Mouse (Mus musculus) macrophage (primary cell): ENCODE measurements around the gene Lamc3. TPM values are rescaled to one million over a fixed set of nuclear protein-coding genes. Genes with fewer than 3 reads are reported as not detected.

ENCODE experiments used
- H3K27ac ChIP-seq: fragments of 350-480 bp; formaldehyde crosslinking; 2 replicates; pipeline ENCODE4 v1.9.0; 2021
- H3K36me3 ChIP-seq: fragments of 350-480 bp; formaldehyde crosslinking; 2 replicates; pipeline ENCODE4 v1.9.0; 2021; ENCODE audit errors: inconsistent target
- H3K4me3 ChIP-seq: fragments of 350-480 bp; formaldehyde crosslinking; 2 replicates; pipeline ENCODE4 v1.9.0; 2021; ENCODE audit errors: inconsistent target
- H3K79me2 ChIP-seq: fragments of 350-480 bp; formaldehyde crosslinking; 2 replicates; pipeline ENCODE4 v1.9.0; 2021; ENCODE audit errors: inconsistent target
- WGBS: methylation state at CpG from one replicate; pipeline ENCODE4 v1.1.7; 2026; ENCODE audit warnings: inconsistent platforms; ENCODE audit not compliant: missing documents; 5-methylcytosine and 5-hydroxymethylcytosine counted together
- polyA plus RNA-seq: library from polyadenylated mRNA; stranded (reverse); fragments of 250-400 nt; gene quantifications from 3 replicates; pipeline ENCODE4 v1.2.4, GENCODE M21; 2018; ENCODE audit warnings: inconsistent platforms

Gene Lamc3
- polyA plus RNA-seq, 1 experiment from 2014 or later, result not detected

DNA sequence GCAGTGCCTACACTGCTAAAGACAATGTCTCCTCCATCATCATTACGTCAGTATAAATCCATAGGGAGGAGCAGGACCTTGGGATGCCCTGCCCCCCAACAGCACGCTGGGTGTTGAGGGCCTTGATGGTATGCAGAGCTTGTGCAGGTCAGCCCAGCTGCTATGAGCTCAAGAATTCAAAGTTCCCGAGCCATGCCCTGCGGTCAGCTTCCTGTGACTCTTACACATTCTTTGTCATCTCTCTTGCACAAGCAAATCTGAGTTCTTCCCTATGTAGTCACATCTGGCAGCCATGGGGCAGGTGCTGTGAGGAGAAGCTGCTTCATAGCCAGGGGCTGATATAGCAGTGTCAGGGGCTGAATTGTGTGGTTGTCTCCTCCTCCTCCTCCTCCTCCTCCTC lies 48.0 kb downstream of the Lamc3 start:
- Histone ChIP-seq H3K4me3 (no peak overlapping the region), H3K36me3 (no peaks in the 10 kb centered on the region), H3K79me2 (no peaks in the 10 kb centered on the region), H3K27ac (no peak overlapping the region)
- 45% methylated on average over 4 of the region's 4 CpGs for WGBS

DNA sequence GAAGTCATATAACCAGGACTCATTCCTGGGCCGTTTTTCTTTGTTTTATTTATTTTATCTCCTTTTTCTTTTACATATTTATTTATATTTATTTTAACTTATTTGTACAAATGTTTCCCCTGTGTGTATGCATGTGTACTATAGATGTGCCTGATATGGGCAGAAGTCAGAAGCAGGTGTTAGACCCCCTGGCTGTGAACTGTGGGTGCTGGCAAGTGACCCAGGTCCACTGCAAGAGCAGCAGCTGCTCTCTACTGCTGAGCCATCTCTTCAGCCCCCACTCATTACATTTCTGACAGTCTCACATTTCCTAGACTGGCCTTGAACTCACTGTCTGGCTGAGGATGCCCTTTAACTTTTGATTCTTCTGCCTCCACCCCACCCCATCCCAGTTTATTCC lies 51.2 kb downstream of the Lamc3 start:
- WGBS, result 88% methylated on average over 1 of the region's 1 CpGs
- no peak overlapping the region for H3K27ac ChIP-seq
- no peak overlapping the region for H3K4me3 ChIP-seq
- H3K36me3 ChIP-seq, result no peaks in the 10 kb centered on the region
- H3K79me2 ChIP-seq, result no peaks in the 10 kb centered on the region

DNA sequence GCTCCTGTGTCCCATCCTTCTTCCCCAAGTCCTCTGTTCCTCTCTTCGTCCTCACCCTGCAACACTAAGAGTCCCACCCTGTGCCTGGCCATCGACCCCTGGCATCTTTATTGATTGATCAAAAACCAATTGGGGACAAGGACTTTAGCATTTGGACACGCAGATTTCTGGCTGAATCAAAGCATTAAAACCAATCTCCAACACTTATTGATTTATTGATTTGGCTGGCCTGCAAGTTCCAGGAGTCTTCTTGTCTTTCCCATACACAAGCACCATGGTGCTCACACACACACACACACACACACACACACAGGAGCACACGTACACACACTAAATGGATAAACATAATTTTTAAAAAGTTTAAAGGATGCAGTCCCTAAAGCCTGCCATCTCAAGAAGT lies 55.9 kb downstream of the Lamc3 start:
- Histone ChIP-seq H3K36me3 (no peaks in the 10 kb centered on the region), H3K4me3 (no peak overlapping the region), H3K79me2 (no peaks in the 10 kb centered on the region), H3K27ac (no peak overlapping the region)
- 44% methylated on average over 4 of the region's 4 CpGs for WGBS

DNA sequence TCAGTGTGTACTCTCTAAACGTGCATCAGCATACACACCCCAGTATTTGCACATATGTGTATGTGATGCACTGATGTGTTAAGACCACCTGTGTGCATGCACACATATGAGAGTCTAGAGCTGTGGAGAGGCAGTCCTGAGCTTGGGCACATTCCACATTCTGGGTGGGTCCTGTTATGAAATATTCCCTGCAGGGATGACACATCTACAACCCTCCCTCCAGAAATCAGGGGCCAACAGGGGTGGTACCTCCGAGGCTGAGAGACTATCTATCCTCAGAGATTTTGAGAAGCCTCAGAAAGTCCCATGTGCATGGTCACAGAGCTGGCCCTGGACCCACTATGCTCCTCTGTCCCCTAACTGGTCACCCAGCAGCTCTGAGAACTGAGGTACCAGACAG lies 58.5 kb downstream of the Lamc3 start:
- Histone ChIP-seq H3K79me2 (no peaks in the 10 kb centered on the region), H3K27ac (no peak overlapping the region), H3K36me3 (no peaks in the 10 kb centered on the region), H3K4me3 (no peak overlapping the region)
- WGBS, result 63% methylated on average over 2 of the region's 2 CpGs

DNA sequence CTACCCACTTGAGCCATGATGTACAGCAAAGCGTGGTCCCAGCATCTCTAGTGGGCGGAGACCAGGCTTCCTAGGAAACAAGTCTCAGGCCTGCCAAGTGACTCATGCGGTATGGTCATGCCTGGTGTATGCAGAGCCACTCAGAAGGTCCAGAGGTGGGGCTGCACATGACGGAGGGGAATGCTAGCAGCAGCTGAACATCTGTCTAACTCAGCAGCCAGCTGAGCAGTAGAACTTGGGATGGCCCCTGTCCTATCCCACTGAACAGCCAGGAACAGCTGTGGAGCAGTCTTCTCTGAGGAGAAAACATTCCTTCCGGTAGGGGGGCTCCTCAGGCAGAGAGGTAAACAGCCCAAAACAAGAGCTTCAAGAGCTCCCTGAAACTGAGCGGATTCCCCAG lies 61.3 kb downstream of the Lamc3 start:
- WGBS, result 85% methylated on average over 6 of the region's 6 CpGs
- Histone ChIP-seq H3K4me3 (no peak overlapping the region), H3K36me3 (no peaks in the 10 kb centered on the region)

DNA sequence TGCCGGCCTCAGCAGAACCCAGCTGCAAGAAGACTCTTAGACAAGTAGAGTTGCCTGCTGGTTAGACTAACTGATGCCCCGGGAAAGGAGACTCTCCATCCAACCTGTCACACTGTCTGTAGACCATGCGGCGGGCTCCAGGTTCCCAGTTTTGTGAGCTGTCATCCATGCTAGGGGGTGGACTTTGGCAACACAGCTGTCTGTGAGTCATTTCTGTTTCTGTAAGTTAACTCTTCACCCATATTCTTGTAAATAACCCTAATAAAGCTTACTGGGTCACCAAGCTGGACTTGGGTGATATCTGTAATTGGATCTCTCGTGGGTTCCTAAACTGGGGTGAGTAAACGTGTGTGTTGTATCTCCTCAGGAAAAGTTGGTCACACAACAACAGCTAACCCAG lies 61.7 kb downstream of the Lamc3 start:
- H3K27ac ChIP-seq, result no peak overlapping the region
- 75% methylated on average over 6 of the region's 6 CpGs for WGBS
- H3K4me3 ChIP-seq, result no peak overlapping the region
- no peaks in the 10 kb centered on the region for H3K79me2 ChIP-seq
- no peaks in the 10 kb centered on the region for H3K36me3 ChIP-seq

More for the DNA sequence above, 61.3 kb downstream of the Lamc3 start:
- Histone ChIP-seq H3K27ac (no peak overlapping the region), H3K79me2 (no peaks in the 10 kb centered on the region)

DNA sequence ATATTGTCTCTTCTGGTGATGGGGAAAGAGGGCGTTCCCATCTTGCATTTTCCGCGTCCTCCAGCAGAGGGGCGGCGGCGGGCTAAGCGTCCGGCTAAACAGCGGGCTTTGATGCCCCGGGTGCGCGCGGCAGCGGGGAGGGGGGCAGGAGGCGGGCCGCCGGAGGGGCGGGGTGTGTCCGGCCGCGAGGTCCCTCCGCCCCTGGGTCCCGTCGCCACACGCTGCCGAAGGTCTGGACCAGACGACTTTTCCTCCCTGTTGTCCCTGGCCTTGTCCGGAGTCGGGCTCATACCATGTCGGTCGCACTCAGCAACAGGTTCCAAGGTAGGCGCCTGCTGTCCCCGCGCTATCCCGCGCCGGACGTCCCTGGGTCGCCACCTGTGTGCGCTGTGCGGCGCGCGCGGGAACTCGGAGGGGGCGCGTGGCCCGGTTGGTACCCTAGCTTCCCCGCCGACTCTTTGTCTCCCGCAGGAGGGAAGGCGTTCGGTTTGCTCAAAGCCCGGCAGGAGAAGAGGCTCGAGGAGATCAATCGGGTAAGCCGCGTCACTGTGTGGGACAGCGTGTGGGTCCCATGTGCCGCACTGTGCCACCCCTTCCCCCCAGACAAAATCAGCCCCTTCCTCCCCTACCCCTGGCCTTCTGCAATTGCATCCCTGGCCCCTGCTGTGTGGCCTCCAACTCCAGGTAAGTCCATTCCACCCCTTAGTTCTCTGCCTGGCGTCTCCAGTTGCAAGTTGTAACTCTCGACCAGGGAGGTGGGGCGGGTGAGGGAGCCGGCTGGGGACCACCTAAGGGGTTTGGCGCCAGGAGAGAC lies 63.2 kb downstream of the Lamc3 start, which contains the start of gene Aif1l:
TSS of gene Aif1l (plus strand) at position 82 of the 814 bp plus-strand sequence.
- Histone ChIP-seq H3K79me2 (no peaks in the 10 kb centered on the region), H3K36me3 (no peaks in the 10 kb centered on the region), H3K4me3 (no peak within 1 kb of the TSS), H3K27ac (no peak within 1 kb of the TSS)
- 2% methylated on average over 53 of the region's 66 CpGs for WGBS

DNA sequence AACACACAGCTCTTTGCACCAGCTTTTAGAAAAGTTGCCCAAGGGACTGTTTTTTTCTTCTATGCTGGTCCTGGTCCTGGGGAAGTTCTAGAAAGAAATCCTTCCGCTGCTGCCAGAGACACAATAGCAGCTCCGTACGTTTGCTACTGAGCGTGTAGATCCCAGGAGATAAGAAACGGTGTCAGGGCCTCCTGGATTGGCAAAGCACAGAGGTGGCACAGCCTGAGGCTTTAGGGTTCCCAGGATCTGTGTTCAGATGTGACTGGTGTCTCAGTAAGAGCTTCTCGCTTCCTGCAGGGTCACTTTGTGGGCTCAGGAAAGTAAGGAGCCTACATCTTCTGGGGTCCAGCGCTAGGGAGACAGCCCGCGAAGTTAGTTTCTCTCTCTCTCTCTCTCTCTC lies 63.9 kb downstream of the Lamc3 start:
- Histone ChIP-seq H3K27ac (no peak overlapping the region), H3K4me3 (no peak overlapping the region), H3K79me2 (no peaks in the 10 kb centered on the region), H3K36me3 (no peaks in the 10 kb centered on the region)
- WGBS, result 47% methylated on average over 9 of the region's 9 CpGs

DNA sequence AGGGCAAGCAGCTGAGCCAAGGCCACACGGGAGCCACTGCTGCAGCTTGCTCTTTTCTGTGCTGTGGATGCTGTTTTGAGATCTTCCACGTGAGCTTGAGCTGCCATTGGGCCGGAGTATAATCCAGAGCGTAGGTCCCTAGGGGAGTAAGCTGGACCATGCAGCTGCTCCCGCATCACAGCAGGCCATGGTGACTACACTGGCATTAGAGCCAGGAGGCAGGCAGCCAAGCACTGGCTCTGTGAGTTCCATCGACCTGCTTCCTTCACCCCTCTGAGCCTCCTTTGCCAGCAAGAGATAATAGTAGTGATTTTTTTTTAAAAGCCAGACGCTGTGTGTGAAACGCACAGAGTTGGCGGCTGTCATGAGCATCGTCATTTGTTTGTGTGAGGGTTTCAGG lies 65.1 kb downstream of the Lamc3 start:
- Histone ChIP-seq H3K79me2 (no peaks in the 10 kb centered on the region), H3K4me3 (no peak overlapping the region), H3K36me3 (no peaks in the 10 kb centered on the region), H3K27ac (no peak overlapping the region)
- 93% methylated on average over 10 of the region's 10 CpGs for WGBS

DNA sequence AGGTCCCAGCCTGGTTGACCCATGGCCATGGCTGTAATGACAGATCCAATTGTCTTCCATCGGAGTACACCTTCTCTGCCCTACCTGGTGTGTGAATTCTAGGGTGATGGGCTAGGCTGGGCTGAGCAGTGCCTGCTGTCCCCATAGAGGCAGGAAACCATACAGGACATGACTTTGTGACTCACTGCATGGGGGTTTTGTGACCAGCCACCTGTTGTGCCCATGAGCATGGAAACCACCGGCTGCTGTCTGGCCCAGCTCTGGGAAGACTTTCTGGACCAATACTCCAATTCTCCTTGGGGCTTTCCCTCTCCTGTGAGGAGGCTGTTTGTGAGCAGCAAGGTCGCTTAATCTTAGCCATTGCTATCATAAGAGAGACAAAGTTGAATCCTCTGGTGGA lies 65.6 kb downstream of the Lamc3 start:
- H3K4me3 ChIP-seq, result no peak overlapping the region
- no peak overlapping the region for H3K27ac ChIP-seq
- 88% methylated on average over 3 of the region's 3 CpGs for WGBS
- no peaks in the 10 kb centered on the region for H3K36me3 ChIP-seq
- H3K79me2 ChIP-seq, result no peaks in the 10 kb centered on the region

DNA sequence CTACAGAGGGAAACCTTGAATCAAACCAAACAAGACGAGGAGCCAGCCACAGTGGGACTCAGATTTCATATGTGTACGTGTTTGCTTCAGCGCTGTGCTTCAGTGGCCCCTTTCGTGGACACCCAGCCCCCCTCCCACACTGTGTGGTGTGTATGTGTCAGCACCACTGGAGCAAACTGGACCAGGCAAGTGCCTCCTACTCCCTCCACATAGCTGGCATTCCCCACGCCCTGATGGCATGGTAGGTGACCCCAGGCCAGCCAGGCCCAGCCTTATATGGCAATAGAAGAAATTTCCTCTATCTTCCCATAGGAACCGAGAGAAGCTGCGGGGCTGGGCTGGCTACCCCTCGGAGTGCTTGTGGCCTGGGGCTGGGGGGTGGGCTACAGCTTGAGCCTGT lies 66.6 kb downstream of the Lamc3 start:
- Histone ChIP-seq H3K27ac (no peak overlapping the region), H3K36me3 (no peaks in the 10 kb centered on the region), H3K4me3 (no peak overlapping the region), H3K79me2 (no peaks in the 10 kb centered on the region)
- WGBS, result 96% methylated on average over 8 of the region's 8 CpGs

DNA sequence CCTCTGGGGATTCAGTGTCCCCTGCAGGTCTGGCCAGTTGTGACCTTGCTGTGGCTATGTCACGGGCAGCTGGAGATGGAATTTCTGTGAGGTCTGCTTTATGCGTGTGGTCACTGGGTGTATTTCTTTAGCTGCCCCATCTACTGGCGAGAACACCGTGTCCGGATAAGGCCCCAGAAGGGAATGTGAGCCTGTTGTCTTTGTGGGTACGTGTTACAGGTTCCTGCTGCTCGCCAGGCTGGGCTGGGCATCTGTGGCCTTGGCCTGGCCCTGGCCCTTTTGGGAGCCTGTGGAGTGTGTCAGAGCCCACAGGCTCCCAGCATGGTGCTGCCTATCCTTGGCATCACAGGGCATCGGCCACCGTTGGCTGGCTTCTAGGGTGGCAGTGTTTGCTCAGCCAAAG lies 67.7 kb downstream of the Lamc3 start:
- Histone ChIP-seq H3K4me3 (no peak overlapping the region), H3K36me3 (no peaks in the 10 kb centered on the region)
- WGBS, result 90% methylated on average over 9 of the region's 9 CpGs

DNA sequence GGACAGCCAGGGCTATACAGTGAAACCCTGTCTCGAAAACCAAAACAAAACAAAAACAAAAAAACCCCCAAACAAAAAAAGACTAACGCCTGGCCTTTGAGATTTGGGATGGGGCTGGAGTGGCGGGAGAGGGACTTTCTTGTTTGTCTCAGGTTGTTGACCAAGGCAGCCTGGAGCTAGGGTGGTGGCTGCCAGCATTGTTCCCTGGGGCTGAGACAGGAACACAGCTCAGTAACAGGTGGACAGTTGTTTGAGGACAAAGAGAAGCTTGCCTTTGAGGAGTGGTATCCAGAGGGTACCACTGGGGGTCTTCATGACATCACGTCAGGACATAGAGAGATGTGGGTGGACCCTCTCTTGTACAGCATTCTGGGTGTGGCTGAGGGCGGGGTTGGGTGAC lies 68.6 kb downstream of the Lamc3 start:
- Histone ChIP-seq H3K27ac (no peak overlapping the region), H3K4me3 (no peak overlapping the region), H3K36me3 (no peaks in the 10 kb centered on the region), H3K79me2 (no peaks in the 10 kb centered on the region)
- 89% methylated on average over 5 of the region's 5 CpGs for WGBS

More for the DNA sequence above, 67.7 kb downstream of the Lamc3 start:
- Histone ChIP-seq H3K79me2 (no peaks in the 10 kb centered on the region), H3K27ac (no peak overlapping the region)

DNA sequence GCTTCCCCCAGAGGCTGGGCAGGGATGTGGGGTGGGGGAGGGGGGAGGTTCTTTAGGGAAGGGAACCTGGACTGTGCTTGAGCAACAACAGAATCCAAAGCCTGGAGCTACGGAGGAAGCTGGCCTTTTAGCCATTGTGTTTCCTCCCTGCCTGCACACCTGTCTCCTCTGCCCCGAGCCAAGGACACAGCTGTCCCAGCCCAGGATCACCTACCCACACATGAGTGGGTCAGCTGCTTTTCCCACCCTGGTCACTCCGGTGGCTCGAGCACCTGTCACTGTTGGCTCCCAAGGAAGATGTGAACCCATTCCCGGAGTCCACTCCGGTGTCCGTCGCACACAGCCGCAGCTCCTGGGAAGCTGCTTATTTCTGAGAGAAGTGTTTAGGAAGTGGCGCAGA lies 70.1 kb downstream of the Lamc3 start:
- H3K4me3 ChIP-seq, result no peak overlapping the region
- no peaks in the 10 kb centered on the region for H3K79me2 ChIP-seq
- WGBS, result 90% methylated on average over 10 of the region's 10 CpGs
- no peaks in the 10 kb centered on the region for H3K36me3 ChIP-seq
- no peak overlapping the region for H3K27ac ChIP-seq

DNA sequence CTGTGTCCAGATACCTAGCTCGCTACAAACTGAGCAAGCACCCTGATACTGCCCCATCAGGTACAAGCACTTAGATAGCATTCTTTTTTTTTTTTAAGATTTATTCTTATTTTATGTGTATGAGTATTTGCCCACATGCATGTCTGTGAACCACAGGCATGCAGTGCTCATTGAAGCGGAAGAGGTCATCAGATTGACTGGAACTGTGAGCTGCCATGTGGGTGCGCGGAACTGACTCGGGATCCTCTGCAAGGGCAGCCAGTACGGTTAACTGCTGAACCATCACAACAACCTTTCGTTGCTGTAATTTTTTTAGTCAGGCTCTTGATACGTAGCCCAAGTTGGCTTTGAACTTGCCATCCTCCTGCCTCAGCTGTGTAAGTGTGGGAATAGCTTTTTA lies 73.9 kb downstream of the Lamc3 start:
- Histone ChIP-seq H3K4me3 (no peak overlapping the region), H3K36me3 (no peaks in the 10 kb centered on the region), H3K79me2 (no peaks in the 10 kb centered on the region), H3K27ac (no peak overlapping the region)
- 90% methylated on average over 7 of the region's 8 CpGs for whole genome bisulfite sequencing

DNA sequence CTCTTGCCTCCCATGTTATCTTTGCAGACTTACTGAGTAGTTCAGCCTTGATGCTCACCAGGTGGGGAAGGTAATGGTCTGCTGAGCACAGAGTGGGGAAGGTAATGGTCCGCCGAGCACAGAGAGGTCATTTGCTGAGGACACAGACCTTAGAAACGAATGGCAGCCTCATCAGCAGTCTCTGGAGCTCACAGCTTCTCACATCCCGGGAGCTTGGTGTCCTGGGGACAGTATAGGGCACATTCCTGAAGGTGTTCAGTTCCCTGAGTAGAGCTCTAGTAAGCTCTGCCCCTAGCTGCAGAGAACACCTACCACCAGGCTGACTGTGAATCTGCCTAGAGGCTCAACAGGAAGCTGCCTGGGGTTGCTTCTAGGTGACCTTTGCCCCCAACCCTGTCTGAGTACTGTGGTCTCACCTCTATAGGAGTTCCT lies 74.7 kb downstream of the Lamc3 start:
- Histone ChIP-seq H3K27ac (no peak overlapping the region), H3K79me2 (no peaks in the 10 kb centered on the region), H3K4me3 (no peak overlapping the region), H3K36me3 (no peaks in the 10 kb centered on the region)
- 78% methylated on average over 4 of the region's 4 CpGs for WGBS
